Mouse (Mus musculus) midbrain, embryonic 16.5 days (tissue): ENCODE results near the gene Ubn1. TPM values are rescaled to one million over a fixed set of nuclear protein-coding genes. Genes with fewer than 3 reads are reported as not detected.

Experiments
- ATAC-seq: fragments of 200-750 bp; cut with Nextera tagmentation; 2 replicates; pipeline ENCODE4 v1.8.0; 2017; ENCODE audit warnings: moderate TSS enrichment
- H3K27ac ChIP-seq: fragments of 300-500 bp; sonication (generic); 2 replicates; pipeline ENCODE4 v1.5.1; 2014; ENCODE audit warnings: mild to moderate bottlenecking, low read length, mixed read lengths
- H3K27me3 ChIP-seq: fragments of 300-500 bp; sonication (generic); 2 replicates; pipeline ENCODE4 v1.6.1; 2014; ENCODE audit warnings: low read depth, low read length, mixed read lengths; ENCODE audit not compliant: control insufficient read depth, insufficient read depth
- H3K36me3 ChIP-seq: fragments of 300-500 bp; sonication (generic); 2 replicates; pipeline ENCODE4 v1.6.1; 2014; ENCODE audit warnings: mild to moderate bottlenecking, low read length, moderate library complexity, mixed read lengths; ENCODE audit not compliant: control insufficient read depth, insufficient read depth
- H3K4me1 ChIP-seq: fragments of 300-500 bp; sonication (generic); 2 replicates; pipeline ENCODE4 v1.6.1; 2014; ENCODE audit warnings: mild to moderate bottlenecking, low read length, mixed read lengths; ENCODE audit not compliant: control insufficient read depth, insufficient read depth
- H3K4me2 ChIP-seq: fragments of 300-500 bp; sonication (generic); 2 replicates; pipeline ENCODE4 v1.6.1; 2014; ENCODE audit warnings: mild to moderate bottlenecking, low read length, mixed read lengths
- H3K4me3 ChIP-seq: fragments of 300-500 bp; sonication (generic); 2 replicates; pipeline ENCODE4 v1.5.1; 2014; ENCODE audit warnings: low read depth, mild to moderate bottlenecking, low read length, moderate library complexity, mixed read lengths
- H3K9ac ChIP-seq: fragments of 300-500 bp; sonication (generic); 2 replicates; pipeline ENCODE4 v1.6.1; 2014; ENCODE audit warnings: low read depth, low read length, mixed read lengths
- H3K9me3 ChIP-seq: fragments of 300-500 bp; sonication (generic); replicated peaks from 2 replicates; pipeline ENCODE4 v1.6.1; 2014; ENCODE audit warnings: mild to moderate bottlenecking, low read length, mixed read lengths; ENCODE audit not compliant: control insufficient read depth, poor library complexity, severe bottlenecking
- WGBS: fragments of 180-500 bp; shearing (Covaris S2); extraction: QIAGEN DNeasy Blood & Tissue Kit; methylation state at CpG from one replicate; pipeline ENCODE4 v1.1.7; 2014; 5-methylcytosine and 5-hydroxymethylcytosine counted together
- polyA plus RNA-seq: library from polyadenylated mRNA; unstranded; fragments of >200 nt; fragmentation: Nextera tagmentation; extraction: Ambion mirVana; gene quantifications from 2 replicates; pipeline ENCODE4 v1.2.1, GENCODE M21; 2015

The Ubn1 gene
- polyA plus RNA-seq, 1 experiment from 2014 or later: 11.3 TPM

DNA sequence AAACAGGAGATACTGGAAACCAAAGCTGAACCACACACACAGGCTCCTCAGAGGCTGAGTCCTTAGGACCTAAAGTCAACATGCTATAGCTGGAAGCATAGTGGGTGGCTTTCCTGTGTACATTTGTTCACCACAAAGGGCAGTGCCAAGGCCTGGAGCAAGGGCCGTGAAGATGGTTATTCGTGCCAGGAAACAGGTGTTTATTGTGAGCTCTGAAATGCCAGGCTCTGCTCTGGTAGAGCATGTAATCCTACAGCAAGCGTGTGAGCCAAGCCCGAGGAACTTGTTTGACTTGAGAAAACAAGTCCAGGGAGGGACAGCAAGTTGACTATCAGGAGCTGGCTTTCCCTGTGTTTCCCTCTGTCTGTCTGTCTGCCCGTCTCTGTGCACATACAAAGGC, 43.4 kb downstream of the Ubn1 start:
- ATAC-seq: no peak
- Histone ChIP-seq H3K4me3 (no peak overlapping the region), H3K27me3 (no peaks in the 10 kb centered on the region), H3K4me2 (no peak overlapping the region), H3K36me3 (no peaks in the 10 kb centered on the region), H3K9me3 (no peaks in the 10 kb centered on the region), H3K4me1 (no peaks in the 10 kb centered on the region), H3K27ac (no peak overlapping the region), H3K9ac (no peak overlapping the region)
- 86% methylated on average over 5 of the region's 5 CpGs for WGBS

DNA sequence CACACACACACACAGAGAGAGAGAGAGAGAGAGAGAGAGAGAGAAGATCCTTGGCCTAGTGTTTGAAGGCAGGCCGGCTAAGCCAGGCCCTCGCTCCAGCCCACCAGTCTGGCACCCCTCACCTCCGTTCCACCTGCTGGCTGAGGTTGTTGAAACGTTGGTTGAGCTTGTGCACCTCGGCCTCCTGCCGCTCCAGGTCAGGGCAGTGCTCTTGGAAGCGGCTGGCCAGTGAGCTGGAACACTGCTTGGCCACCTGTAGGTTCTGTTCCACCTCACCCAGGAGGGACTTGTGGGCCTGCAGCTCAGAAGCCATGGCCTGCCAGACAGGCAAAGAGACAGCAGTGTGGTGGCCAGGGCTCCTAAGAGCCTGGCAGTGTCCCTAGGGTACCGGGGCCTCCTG, 46.6 kb downstream of the Ubn1 start:
- no peaks in the 10 kb centered on the region for H3K9me3 ChIP-seq
- 81% methylated on average over 8 of the region's 8 CpGs for WGBS
- no peaks in the 10 kb centered on the region for H3K4me1 ChIP-seq
- no peak overlapping the region for H3K4me3 ChIP-seq
- no peaks in the 10 kb centered on the region for H3K27me3 ChIP-seq
- no peak overlapping the region for H3K4me2 ChIP-seq
- no peak for ATAC-seq
- no peaks in the 10 kb centered on the region for H3K36me3 ChIP-seq
- no peak overlapping the region for H3K9ac ChIP-seq
- H3K27ac ChIP-seq: no peak overlapping the region

DNA sequence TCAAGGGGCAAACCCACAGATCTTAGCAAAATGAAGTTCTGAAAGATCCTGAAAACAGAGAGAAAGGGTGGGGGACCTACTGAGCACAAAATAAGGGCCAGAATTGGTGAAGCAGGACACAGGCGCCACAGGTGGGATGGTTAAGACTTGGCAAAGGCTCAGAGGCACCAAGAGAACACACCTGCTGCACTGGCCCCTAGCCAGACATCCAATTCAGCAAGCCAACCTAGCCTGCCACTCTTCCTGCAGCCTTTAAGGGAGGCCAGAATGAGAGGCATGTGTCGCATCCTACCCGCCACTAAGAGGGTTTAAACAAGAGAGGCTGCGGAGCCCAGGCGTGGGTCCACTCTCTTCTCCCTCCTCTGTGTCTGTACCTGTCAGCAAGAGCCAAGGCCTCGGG, 51.1 kb downstream of the Ubn1 start:
- Histone ChIP-seq H3K9ac (no peak overlapping the region), H3K27me3 (no peaks in the 10 kb centered on the region), H3K4me3 (no peak overlapping the region), H3K9me3 (no peaks in the 10 kb centered on the region), H3K4me1 (no peaks in the 10 kb centered on the region), H3K27ac (no peak overlapping the region), H3K36me3 (no peaks in the 10 kb centered on the region), H3K4me2 (no peak overlapping the region)
- no peak for ATAC-seq
- 66% methylated on average over 4 of the region's 6 CpGs for WGBS

DNA sequence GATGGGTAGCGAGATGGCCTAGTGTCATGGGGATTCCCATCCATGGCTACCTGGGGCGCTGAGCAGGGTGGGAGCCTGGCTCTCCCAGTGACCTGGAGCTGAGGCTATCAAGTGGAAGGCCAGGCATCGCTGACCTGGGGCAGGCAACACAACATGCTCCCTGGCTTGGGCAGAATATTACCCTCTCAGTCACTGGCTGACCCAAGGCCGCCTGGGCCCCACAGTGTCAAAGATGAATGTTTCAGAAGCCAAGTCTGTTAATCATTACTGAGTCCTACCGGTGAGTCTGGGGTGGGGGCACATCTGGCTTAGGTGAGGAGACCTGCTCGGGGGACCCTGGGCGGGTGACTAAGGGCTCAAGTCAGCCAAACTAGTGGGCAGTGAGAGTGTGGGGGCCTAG, 60.0 kb downstream of the Ubn1 start:
- H3K27ac ChIP-seq: no peak overlapping the region
- no peak overlapping the region for H3K4me3 ChIP-seq
- H3K9ac ChIP-seq: no peak overlapping the region
- no peak overlapping the region for H3K4me2 ChIP-seq
- no peaks in the 10 kb centered on the region for H3K4me1 ChIP-seq
- no peaks in the 10 kb centered on the region for H3K36me3 ChIP-seq
- no peaks in the 10 kb centered on the region for H3K9me3 ChIP-seq
- ATAC-seq: no peak
- 89% methylated on average over 7 of the region's 7 CpGs for WGBS
- H3K27me3 ChIP-seq: no peaks in the 10 kb centered on the region

DNA sequence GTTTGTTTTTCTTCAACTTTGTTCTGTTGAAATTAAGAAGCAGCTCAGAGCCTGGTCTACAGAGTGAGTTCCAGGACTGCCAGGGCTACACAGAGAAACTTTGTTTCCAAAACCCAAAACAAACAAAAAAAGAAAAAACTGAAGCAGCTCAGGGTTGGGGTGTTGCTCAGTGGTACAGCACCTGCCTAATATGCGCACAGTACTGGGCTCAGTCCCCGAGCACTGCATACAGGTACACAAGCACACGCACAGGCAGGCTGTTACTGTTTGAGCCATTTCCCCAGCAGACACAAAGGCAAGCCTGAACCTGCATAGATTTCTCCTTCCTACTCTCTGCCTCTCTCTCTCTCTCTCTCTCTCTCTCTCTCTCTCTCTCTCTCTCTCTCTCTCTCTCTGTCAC, 61.2 kb downstream of the Ubn1 start:
- WGBS: 95% methylated on average over 3 of the region's 3 CpGs
- Histone ChIP-seq H3K9me3 (no peaks in the 10 kb centered on the region), H3K27ac (no peak overlapping the region), H3K4me2 (no peak overlapping the region), H3K4me1 (no peaks in the 10 kb centered on the region), H3K9ac (no peak overlapping the region), H3K27me3 (no peaks in the 10 kb centered on the region), H3K36me3 (no peaks in the 10 kb centered on the region), H3K4me3 (no peak overlapping the region)
- no peak for ATAC-seq

DNA sequence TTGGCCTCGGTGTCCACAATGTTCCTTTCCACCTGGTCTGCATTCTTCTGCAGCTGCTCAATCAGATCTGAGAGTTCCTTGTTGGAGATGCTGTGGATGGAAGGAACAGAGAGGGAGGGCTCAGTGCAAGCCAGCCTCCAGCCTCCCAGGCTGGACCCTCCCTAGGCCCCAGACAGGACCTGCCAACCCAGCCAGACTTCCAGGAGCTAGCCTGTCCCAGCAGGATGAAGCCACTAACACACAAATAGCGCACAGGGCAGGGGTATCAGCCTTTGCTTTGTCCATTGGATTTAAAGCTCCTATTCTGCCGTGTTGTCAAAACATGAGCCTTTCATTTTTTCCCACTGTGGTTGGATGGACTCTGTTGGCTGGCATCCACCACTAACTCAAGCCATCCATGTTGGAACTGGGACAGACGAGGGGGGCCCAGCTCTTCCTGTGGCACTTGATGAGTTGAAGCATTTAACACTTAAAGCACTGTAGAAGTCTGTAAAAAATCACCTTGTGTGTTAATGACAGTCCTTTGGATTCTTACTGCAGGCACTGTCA, 63.2 kb downstream of the Ubn1 start:
- H3K4me2 ChIP-seq: no peak overlapping the region
- no peak for ATAC-seq
- H3K36me3 ChIP-seq: no peaks in the 10 kb centered on the region
- H3K27me3 ChIP-seq: no peaks in the 10 kb centered on the region
- no peaks in the 10 kb centered on the region for H3K4me1 ChIP-seq
- no peak overlapping the region for H3K9ac ChIP-seq
- WGBS: 67% methylated on average over 4 of the region's 4 CpGs
- no peaks in the 10 kb centered on the region for H3K9me3 ChIP-seq
- no peak overlapping the region for H3K27ac ChIP-seq
- H3K4me3 ChIP-seq: no peak overlapping the region

DNA sequence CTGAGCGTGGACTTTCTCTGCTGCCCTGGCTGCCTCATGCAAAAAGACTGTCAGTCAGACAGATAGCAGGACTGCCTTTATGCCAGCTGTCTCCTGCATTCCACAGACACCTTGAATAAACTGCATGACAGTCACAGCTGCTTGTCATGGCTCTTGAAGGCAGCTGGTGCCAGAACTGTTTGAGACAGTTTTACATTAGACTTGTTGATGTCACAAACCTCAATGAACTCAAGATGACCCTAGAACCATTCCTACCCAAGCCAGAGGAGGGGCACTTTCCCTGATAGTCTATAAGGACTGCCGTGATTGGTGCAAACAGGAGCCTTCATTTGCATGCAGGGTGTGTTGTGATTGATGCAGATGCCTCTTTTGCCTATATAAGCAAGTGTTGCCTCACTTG, 63.7 kb downstream of the Ubn1 start:
- 78% methylated on average over 2 of the region's 2 CpGs for WGBS
- H3K27ac ChIP-seq: no peak overlapping the region
- no peak for ATAC-seq
- no peaks in the 10 kb centered on the region for H3K36me3 ChIP-seq
- H3K9ac ChIP-seq: no peak overlapping the region
- no peaks in the 10 kb centered on the region for H3K4me1 ChIP-seq
- H3K4me3 ChIP-seq: no peak overlapping the region
- H3K9me3 ChIP-seq: no peaks in the 10 kb centered on the region
- H3K4me2 ChIP-seq: no peak overlapping the region
- no peaks in the 10 kb centered on the region for H3K27me3 ChIP-seq

DNA sequence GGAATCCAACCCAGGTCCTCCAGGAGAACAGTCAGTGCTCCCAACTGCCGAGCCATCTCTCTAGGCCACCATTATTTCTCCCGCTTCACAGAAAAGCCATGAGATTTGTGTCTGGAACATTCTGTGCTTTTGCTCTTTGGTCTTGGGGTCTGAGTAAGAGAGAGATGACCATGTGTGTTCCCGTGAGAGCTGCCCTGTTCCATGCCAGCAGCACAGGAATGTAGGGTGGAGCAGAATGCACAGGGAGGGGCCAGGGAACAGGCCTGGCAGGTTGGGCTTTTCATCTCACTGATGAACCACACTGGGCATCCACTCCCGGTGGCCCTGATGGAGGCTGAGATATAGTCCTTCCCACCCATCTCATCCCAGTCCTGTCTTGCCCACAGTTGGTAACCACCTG, 69.5 kb downstream of the Ubn1 start:
- no peak overlapping the region for H3K4me2 ChIP-seq
- no peak overlapping the region for H3K27ac ChIP-seq
- no peaks in the 10 kb centered on the region for H3K4me1 ChIP-seq
- H3K27me3 ChIP-seq: no peaks in the 10 kb centered on the region
- 84% methylated on average over 4 of the region's 4 CpGs for WGBS
- no peaks in the 10 kb centered on the region for H3K9me3 ChIP-seq
- H3K4me3 ChIP-seq: no peak overlapping the region
- no peak overlapping the region for H3K9ac ChIP-seq
- no peak for ATAC-seq
- H3K36me3 ChIP-seq: no peaks in the 10 kb centered on the region

DNA sequence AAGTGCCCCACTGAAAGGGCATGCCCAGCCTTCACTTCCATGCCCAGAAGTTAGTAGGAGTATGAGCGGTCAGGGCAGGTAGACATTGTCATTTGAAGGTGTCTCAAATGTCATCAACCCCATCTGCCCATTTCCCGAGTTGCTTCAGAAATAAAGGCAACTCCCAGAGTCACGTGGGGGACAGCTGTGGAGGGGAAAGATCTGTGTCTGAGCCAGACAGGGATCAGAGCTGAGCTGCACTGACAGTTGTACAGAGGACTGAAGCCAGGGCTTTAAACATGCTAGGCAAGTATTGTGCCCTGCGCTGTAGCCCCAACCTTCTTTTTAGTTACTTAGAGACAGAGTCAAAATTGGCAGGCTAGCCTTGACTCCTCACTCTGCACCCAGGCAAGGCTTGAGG, 70.0 kb downstream of the Ubn1 start:
- Histone ChIP-seq H3K4me1 (no peaks in the 10 kb centered on the region), H3K4me2 (no peak overlapping the region), H3K9ac (no peak overlapping the region), H3K4me3 (no peak overlapping the region), H3K9me3 (no peaks in the 10 kb centered on the region), H3K27me3 (no peaks in the 10 kb centered on the region), H3K27ac (no peak overlapping the region), H3K36me3 (no peaks in the 10 kb centered on the region)
- ATAC-seq: no peak
- 78% methylated on average over 4 of the region's 4 CpGs for WGBS

DNA sequence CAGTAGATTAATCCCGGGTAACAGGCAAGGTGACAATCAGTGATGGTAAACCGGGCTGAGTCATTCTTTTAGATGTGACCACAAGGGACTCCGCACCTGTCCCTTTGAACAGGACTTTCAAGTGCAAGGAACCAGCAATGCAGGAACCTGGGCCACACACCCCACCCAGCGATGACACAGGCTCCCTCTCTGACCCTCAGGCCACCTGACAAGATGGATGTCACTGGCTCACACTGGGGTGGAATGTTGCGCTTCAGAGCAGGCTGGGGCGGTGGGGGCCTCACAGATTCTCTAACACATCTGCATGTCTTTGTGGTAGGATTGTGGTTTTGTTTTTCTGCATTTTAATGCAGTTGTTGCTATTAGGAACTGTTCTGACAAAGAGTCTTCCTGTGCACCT, 73.6 kb downstream of the Ubn1 start:
- H3K27ac ChIP-seq: no peak overlapping the region
- H3K4me1 ChIP-seq: no peaks in the 10 kb centered on the region
- WGBS: 77% methylated on average over 6 of the region's 6 CpGs
- peaks cover under 1% of the 10 kb centered on the region; the same call in 1 of the 2 replicates for H3K27me3 ChIP-seq
- no peak overlapping the region for H3K9ac ChIP-seq
- no peak overlapping the region for H3K4me2 ChIP-seq
- H3K4me3 ChIP-seq: no peak overlapping the region
- H3K36me3 ChIP-seq: no peaks in the 10 kb centered on the region
- H3K9me3 ChIP-seq: no peaks in the 10 kb centered on the region
- no peak for ATAC-seq
